Mouse (Mus musculus): Measurements from ENCODE around the gene Ptprb. TPM values are rescaled to one million over a fixed set of nuclear protein-coding genes. Genes with fewer than 3 reads are reported as not detected.

Gene Ptprb
- polyA plus RNA-seq, 1 experiment from 2014 or later: 2.1 TPM

- peaks cover 9% of the 10 kb centered on the region for H3K4me1 ChIP-seq (replicated peaks)
- 70% methylated on average over 24 of the region's 24 CpGs for WGBS
These were observed 142.9 kb downstream of the Ptprb start for GRCm38 (mm10) chr10:116418121-116418726.

GRCm38 (mm10) chr10:116420976-116421375 lies 145.7 kb downstream of the Ptprb start:
- Histone ChIP-seq H3K9me3 (0 out of 2 replicates have a peak, but pooled peaks cover 3% of the 10 kb centered on the region), H3K4me3 (no peak overlapping the region), H3K36me3 (peaks cover 3% of the 10 kb centered on the region; the same call in 1 of the 2 replicates), H3K4me1 (replicated peaks) (peaks cover 9% of the 10 kb centered on the region), H3K27me3 (ENCODE audit: insufficient read depth, poor library complexity, severe bottlenecking) (no peaks in the 10 kb centered on the region), H3K27ac (no peak overlapping the region)
- no peak for DNase-seq (ENCODE audit: low spot score)
- 85% methylated on average over 6 of the region's 6 CpGs for WGBS

More at GRCm38 (mm10) chr10:116418121-116418726, 142.9 kb downstream of the Ptprb start:
- peak; percentile 7 for DNase-seq (ENCODE audit: low spot score)
- Histone ChIP-seq H3K36me3 (peaks cover 5% of the 10 kb centered on the region; the same call in 1 of the 2 replicates), H3K4me3 (no peak overlapping the region), H3K9me3 (0 out of 2 replicates have a peak, but pooled peaks cover 3% of the 10 kb centered on the region), H3K27me3 (ENCODE audit: insufficient read depth, poor library complexity, severe bottlenecking) (no peaks in the 10 kb centered on the region), H3K27ac (no peak overlapping the region)

GRCm38 (mm10) chr10:116422551-116422950 lies 147.2 kb downstream of the Ptprb start:
- H3K27me3 ChIP-seq (ENCODE audit: insufficient read depth, poor library complexity, severe bottlenecking): no peaks in the 10 kb centered on the region
- no peaks in the 10 kb centered on the region for H3K4me1 ChIP-seq (replicated peaks)
- H3K36me3 ChIP-seq: peaks cover 4% of the 10 kb centered on the region
- H3K9me3 ChIP-seq: 0 out of 2 replicates have a peak, but pooled peaks cover 3% of the 10 kb centered on the region
- DNase-seq (ENCODE audit: low spot score): no peak
- no peak overlapping the region for H3K27ac ChIP-seq
- no peak overlapping the region for H3K4me3 ChIP-seq
- WGBS: 90% methylated on average over 2 of the region's 2 CpGs

- no peak overlapping the region for H3K27ac ChIP-seq
- H3K4me1 ChIP-seq (replicated peaks): no peaks in the 10 kb centered on the region
- 0 out of 2 replicates have a peak, but pooled peaks cover 3% of the 10 kb centered on the region for H3K9me3 ChIP-seq
- peaks cover 11% of the 10 kb centered on the region for H3K36me3 ChIP-seq
- no peak overlapping the region for H3K4me3 ChIP-seq
- H3K27me3 ChIP-seq (ENCODE audit: insufficient read depth, poor library complexity, severe bottlenecking): no peaks in the 10 kb centered on the region
- WGBS: 90% methylated on average over 6 of the region's 6 CpGs
- DNase-seq (ENCODE audit: low spot score): no peak
These were observed 149.6 kb downstream of the Ptprb start for GRCm38 (mm10) chr10:116424921-116425320.

GRCm38 (mm10) chr10:116426176-116426575 lies 150.9 kb downstream of the Ptprb start:
- 0 out of 2 replicates have a peak, but pooled peaks cover 3% of the 10 kb centered on the region for H3K9me3 ChIP-seq
- H3K36me3 ChIP-seq: peaks cover 11% of the 10 kb centered on the region
- no peak for DNase-seq (ENCODE audit: low spot score)
- H3K4me3 ChIP-seq: no peak overlapping the region
- 86% methylated on average over 7 of the region's 7 CpGs for WGBS
- no peak overlapping the region for H3K27ac ChIP-seq
- H3K27me3 ChIP-seq (ENCODE audit: insufficient read depth, poor library complexity, severe bottlenecking): no peaks in the 10 kb centered on the region
- H3K4me1 ChIP-seq (replicated peaks): no peaks in the 10 kb centered on the region

- no peak for DNase-seq (ENCODE audit: low spot score)
- Histone ChIP-seq H3K9me3 (no peaks in the 10 kb centered on the region), H3K36me3 (peaks cover 11% of the 10 kb centered on the region), H3K4me3 (no peak overlapping the region), H3K27me3 (ENCODE audit: insufficient read depth, poor library complexity, severe bottlenecking) (no peaks in the 10 kb centered on the region), H3K27ac (no peak overlapping the region), H3K4me1 (replicated peaks) (no peaks in the 10 kb centered on the region)
- WGBS: 93% methylated on average over 26 of the region's 26 CpGs
These were observed 152.9 kb downstream of the Ptprb start for GRCm38 (mm10) chr10:116428026-116428780.

- no peaks in the 10 kb centered on the region for H3K9me3 ChIP-seq
- H3K4me1 ChIP-seq (replicated peaks): no peaks in the 10 kb centered on the region
- H3K27me3 ChIP-seq (ENCODE audit: insufficient read depth, poor library complexity, severe bottlenecking): no peaks in the 10 kb centered on the region
- H3K36me3 ChIP-seq: peaks cover 11% of the 10 kb centered on the region
- H3K27ac ChIP-seq: no peak overlapping the region
- WGBS: 90% methylated on average over 7 of the region's 7 CpGs
- DNase-seq (ENCODE audit: low spot score): no peak
- no peak overlapping the region for H3K4me3 ChIP-seq
These were observed 157.1 kb downstream of the Ptprb start for GRCm38 (mm10) chr10:116432421-116432820.

GRCm38 (mm10) chr10:116435455-116435854 lies 160.1 kb downstream of the Ptprb start:
- no peaks in the 10 kb centered on the region for H3K4me1 ChIP-seq (replicated peaks)
- no peaks in the 10 kb centered on the region for H3K27me3 ChIP-seq (ENCODE audit: insufficient read depth, poor library complexity, severe bottlenecking)
- no peak overlapping the region for H3K4me3 ChIP-seq
- peaks cover 13% of the 10 kb centered on the region for H3K9me3 ChIP-seq
- peaks cover 13% of the 10 kb centered on the region for H3K36me3 ChIP-seq
- no peak overlapping the region for H3K27ac ChIP-seq
- no peak for DNase-seq (ENCODE audit: low spot score)
- 93% methylated on average over 12 of the region's 12 CpGs for WGBS

Other genes with a start within 250 kb of the Ptprb start
- not detected in 2 replicates for gene 4933416C03Rik, start 161.6 kb upstream of the Ptprb start, polyA plus RNA-seq (2016; fragmentation: Nextera tagmentation; extraction: Ambion mirVana)
- 10.5 and 12.9 TPM in 2 replicates for gene Kcnmb4, start 198.4 kb downstream of the Ptprb start, polyA plus RNA-seq (2016; fragmentation: Nextera tagmentation; extraction: Ambion mirVana)